Mouse (Mus musculus): ENCODE data around the gene Smarcb1. TPM values are rescaled to one million over a fixed set of nuclear protein-coding genes. Genes with fewer than 3 reads are reported as not detected.

Smarcb1 gene
- polyA plus RNA-seq, 1 experiment from 2014 or later = 250 TPM

- no peaks in the 10 kb centered on the region for H3K27me3 ChIP-seq (ENCODE audit: insufficient read depth, low read length)
- no peak overlapping the region for H3K4me3 ChIP-seq (ENCODE audit: low read length)
- ATAC-seq (ENCODE audit: low FRiP score, low TSS enrichment) = no peak
- H3K4me1 ChIP-seq (ENCODE audit: insufficient read depth, low read length) = peaks cover 11% of the 10 kb centered on the region
- no peak overlapping the region for H3K27ac ChIP-seq (ENCODE audit: low read length)
- no peak overlapping the region for H3K9ac ChIP-seq (replicated peaks; ENCODE audit: low read length)
- H3K4me2 ChIP-seq (replicated peaks; ENCODE audit: low read depth, low read length) = no peak overlapping the region
- 85% methylated on average over 12 of the region's 12 CpGs for WGBS
- H3K9me3 ChIP-seq (ENCODE audit: low read length) = no peaks in the 10 kb centered on the region
- H3K36me3 ChIP-seq (ENCODE audit: insufficient read depth, low read length) = peaks cover 12% of the 10 kb centered on the region
Measured at GRCm38 (mm10) chr10:75852539-75853125, 68.8 kb downstream of the Smarcb1 start.

GRCm38 (mm10) chr10:75851681-75852080, 69.7 kb downstream of the Smarcb1 start:
- ATAC-seq (ENCODE audit: low FRiP score, low TSS enrichment) = no peak
- WGBS = 43% methylated on average over 3 of the region's 3 CpGs
- Histone ChIP-seq H3K9me3 (ENCODE audit: low read length) (no peaks in the 10 kb centered on the region), H3K4me1 (ENCODE audit: insufficient read depth, low read length) (peaks cover 10% of the 10 kb centered on the region; the same call in 1 of the 2 replicates), H3K9ac (replicated peaks; ENCODE audit: low read length) (no peak overlapping the region; the same call in 1 of the 2 replicates), H3K36me3 (ENCODE audit: insufficient read depth, low read length) (peaks cover 3% of the 10 kb centered on the region; the same call in 1 of the 2 replicates), H3K4me2 (replicated peaks; ENCODE audit: low read depth, low read length) (no peak overlapping the region), H3K27ac (ENCODE audit: low read length) (no peak overlapping the region), H3K27me3 (ENCODE audit: insufficient read depth, low read length) (no peaks in the 10 kb centered on the region), H3K4me3 (ENCODE audit: low read length) (no peak overlapping the region)

- no peaks in the 10 kb centered on the region for H3K9me3 ChIP-seq (ENCODE audit: low read length)
- no peaks in the 10 kb centered on the region for H3K27me3 ChIP-seq (ENCODE audit: insufficient read depth, low read length)
- H3K4me1 ChIP-seq (ENCODE audit: insufficient read depth, low read length) = peaks cover 10% of the 10 kb centered on the region; the same call in 1 of the 2 replicates
- no peak overlapping the region for H3K4me2 ChIP-seq (replicated peaks; ENCODE audit: low read depth, low read length)
- WGBS = 7% methylated on average over 6 of the region's 6 CpGs
- H3K36me3 ChIP-seq (ENCODE audit: insufficient read depth, low read length) = no peaks in the 10 kb centered on the region
- no peak for ATAC-seq (ENCODE audit: low FRiP score, low TSS enrichment)
- H3K9ac ChIP-seq (replicated peaks; ENCODE audit: low read length) = no peak overlapping the region
- H3K4me3 ChIP-seq (ENCODE audit: low read length) = no peak overlapping the region
- no peak overlapping the region for H3K27ac ChIP-seq (ENCODE audit: low read length)
Measured at GRCm38 (mm10) chr10:75851076-75851475, 70.3 kb downstream of the Smarcb1 start.

- H3K4me3 ChIP-seq (ENCODE audit: low read length) = no peak overlapping the region
- 22% methylated on average over 3 of the region's 3 CpGs for WGBS
- no peaks in the 10 kb centered on the region for H3K9me3 ChIP-seq (ENCODE audit: low read length)
- no peaks in the 10 kb centered on the region for H3K27me3 ChIP-seq (ENCODE audit: insufficient read depth, low read length)
- peaks cover 10% of the 10 kb centered on the region; the same call in 1 of the 2 replicates for H3K4me1 ChIP-seq (ENCODE audit: insufficient read depth, low read length)
- no peak overlapping the region for H3K27ac ChIP-seq (ENCODE audit: low read length)
- H3K9ac ChIP-seq (replicated peaks; ENCODE audit: low read length) = no peak overlapping the region
- no peak overlapping the region for H3K4me2 ChIP-seq (replicated peaks; ENCODE audit: low read depth, low read length)
- H3K36me3 ChIP-seq (ENCODE audit: insufficient read depth, low read length) = no peaks in the 10 kb centered on the region
- no peak for ATAC-seq (ENCODE audit: low FRiP score, low TSS enrichment)
Measured at GRCm38 (mm10) chr10:75848382-75848781, 73.0 kb downstream of the Smarcb1 start.

Other genes starting within 250 kb of the Smarcb1 start
- 34.0 and 34.9 TPM in 2 replicates for gene Cabin1, start 157.3 kb downstream of the Smarcb1 start, polyA plus RNA-seq (2015; fragmentation: Nextera tagmentation; extraction: Ambion mirVana)
- gene Ddt, start 148.2 kb downstream of the Smarcb1 start, polyA plus RNA-seq (2015; fragmentation: Nextera tagmentation; extraction: Ambion mirVana) = 80.2 and 86.9 TPM in 2 replicates
- gene Gm20441, start 140.7 kb downstream of the Smarcb1 start, polyA plus RNA-seq (2015; fragmentation: Nextera tagmentation; extraction: Ambion mirVana) = 0.59 TPM in 1 of 2 replicates, not detected in the other
- 54.8 and 56.5 TPM in 2 replicates for gene Gstt3, start 140.2 kb downstream of the Smarcb1 start, polyA plus RNA-seq (2015; fragmentation: Nextera tagmentation; extraction: Ambion mirVana)
- 16.5 and 19.7 TPM in 2 replicates for gene Gstt1, start 123.0 kb downstream of the Smarcb1 start, polyA plus RNA-seq (2015; fragmentation: Nextera tagmentation; extraction: Ambion mirVana)
- not detected in 2 replicates for gene Gstt4, start 99.1 kb downstream of the Smarcb1 start, polyA plus RNA-seq (2015; fragmentation: Nextera tagmentation; extraction: Ambion mirVana)
- 53.0 and 56.2 TPM in 2 replicates for gene Gstt2, start 84.2 kb downstream of the Smarcb1 start, polyA plus RNA-seq (2015; fragmentation: Nextera tagmentation; extraction: Ambion mirVana)
- 2,002 and 2,111 TPM in 2 replicates for gene Mif, start 61.4 kb downstream of the Smarcb1 start, polyA plus RNA-seq (2015; fragmentation: Nextera tagmentation; extraction: Ambion mirVana)
- gene Derl3, start 28.2 kb downstream of the Smarcb1 start, polyA plus RNA-seq (2015; fragmentation: Nextera tagmentation; extraction: Ambion mirVana) = 4.0 and 4.4 TPM in 2 replicates
- 198 and 237 TPM in 2 replicates for gene Chchd10, start 11.5 kb upstream of the Smarcb1 start, polyA plus RNA-seq (2015; fragmentation: Nextera tagmentation; extraction: Ambion mirVana)
- gene Mmp11, start 14.9 kb upstream of the Smarcb1 start, polyA plus RNA-seq (2015; fragmentation: Nextera tagmentation; extraction: Ambion mirVana) = 62.1 and 70.5 TPM in 2 replicates
- 0.40 and 0.50 TPM in 2 replicates for gene Gm867, start 19.1 kb upstream of the Smarcb1 start, polyA plus RNA-seq (2015; fragmentation: Nextera tagmentation; extraction: Ambion mirVana)
- gene Vpreb3, start 21.4 kb upstream of the Smarcb1 start, polyA plus RNA-seq (2015; fragmentation: Nextera tagmentation; extraction: Ambion mirVana) = 0.72 and 1.9 TPM in 2 replicates
- gene Gm5134, start 32.9 kb upstream of the Smarcb1 start, polyA plus RNA-seq (2015; fragmentation: Nextera tagmentation; extraction: Ambion mirVana) = not detected in 2 replicates
- gene Zfp280b, start 111.0 kb upstream of the Smarcb1 start, polyA plus RNA-seq (2015; fragmentation: Nextera tagmentation; extraction: Ambion mirVana) = 22.9 and 25.1 TPM in 2 replicates
- gene Slc5a4b, start 189.3 kb upstream of the Smarcb1 start, polyA plus RNA-seq (2015; fragmentation: Nextera tagmentation; extraction: Ambion mirVana) = 0.12 and 0.15 TPM in 2 replicates
- gene Slc5a4a, start 225.8 kb upstream of the Smarcb1 start, polyA plus RNA-seq (2015; fragmentation: Nextera tagmentation; extraction: Ambion mirVana) = not detected in 2 replicates